Mouse (Mus musculus) forebrain, embryonic 13.5 days (tissue): ENCODE measurements at regions not wholly inside any gene's neighbourhood (a gene's known extent, or its start where the extent isn't known, plus 50 kb on each side); places are given as distances from the start of the nearest gene placed in this dataset.

ENCODE experiments used
- ATAC-seq: fragments of 200-750 bp; cut with Nextera tagmentation; 2 replicates; pipeline ENCODE4 v1.8.0; 2017
- H3K27ac ChIP-seq: fragments of 300-500 bp; sonication (generic); 2 replicates; pipeline ENCODE4 v1.5.1; 2015; ENCODE audit warnings: inconsistent platforms, mild to moderate bottlenecking, moderate library complexity
- H3K27me3 ChIP-seq: fragments of 300-500 bp; sonication (generic); 2 replicates; pipeline ENCODE4 v1.6.1; 2015; ENCODE audit warnings: mild to moderate bottlenecking, inconsistent platforms
- H3K36me3 ChIP-seq: fragments of 300-500 bp; sonication (generic); 2 replicates; pipeline ENCODE4 v1.6.1; 2015; ENCODE audit warnings: mild to moderate bottlenecking, inconsistent platforms; ENCODE audit not compliant: poor library complexity, severe bottlenecking
- H3K4me1 ChIP-seq: fragments of 300-500 bp; sonication (generic); 2 replicates; pipeline ENCODE4 v1.6.1; 2015; ENCODE audit warnings: inconsistent platforms
- H3K4me2 ChIP-seq: fragments of 300-500 bp; sonication (generic); 2 replicates; pipeline ENCODE4 v1.6.1; 2015; ENCODE audit warnings: inconsistent platforms, mild to moderate bottlenecking, moderate library complexity
- H3K4me3 ChIP-seq: fragments of 300-500 bp; sonication (generic); 2 replicates; pipeline ENCODE4 v1.5.1; 2015; ENCODE audit warnings: mild to moderate bottlenecking, inconsistent platforms
- H3K9ac ChIP-seq: fragments of 300-500 bp; sonication (generic); 2 replicates; pipeline ENCODE4 v1.6.1; 2015; ENCODE audit warnings: mild to moderate bottlenecking, inconsistent platforms
- H3K9me3 ChIP-seq: fragments of 300-500 bp; sonication (generic); replicated peaks from 2 replicates; pipeline ENCODE4 v1.6.1; 2016; ENCODE audit warnings: inconsistent platforms
- WGBS: fragments of 180-500 bp; shearing (Covaris S2); methylation state at CpG from one replicate; pipeline ENCODE4 v1.1.7; 2015; 5-methylcytosine and 5-hydroxymethylcytosine counted together

DNA sequence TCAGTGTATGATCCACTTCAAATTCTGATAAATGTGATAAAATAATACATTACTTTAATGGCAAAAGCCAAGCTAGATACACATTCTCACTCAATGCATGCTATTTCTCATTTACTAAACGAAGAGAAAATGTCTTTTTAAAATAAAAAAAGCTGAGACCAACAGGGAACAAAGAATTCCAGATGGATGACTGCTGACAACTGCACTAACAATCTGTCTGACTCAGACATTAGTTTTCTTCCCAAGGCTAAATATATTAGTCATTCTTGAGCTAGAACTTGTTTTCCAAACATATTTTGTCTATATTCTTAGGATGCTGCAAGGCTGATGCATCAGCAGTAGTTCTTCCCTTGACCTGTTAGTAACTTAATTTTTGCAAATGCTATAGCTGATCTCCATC lies 1008.2 kb downstream of the Sis start:
- Histone ChIP-seq H3K36me3 (no peaks in the 10 kb centered on the region), H3K4me1 (no peaks in the 10 kb centered on the region), H3K4me2 (no peak overlapping the region), H3K4me3 (no peak overlapping the region), H3K27ac (no peak overlapping the region), H3K9ac (no peak overlapping the region), H3K9me3 (no peaks in the 10 kb centered on the region), H3K27me3 (no peaks in the 10 kb centered on the region)
- ATAC-seq, result no peak
- WGBS, result 58% methylated on average over 1 of the region's 1 CpGs

- Histone ChIP-seq H3K27me3 (no peaks in the 10 kb centered on the region), H3K36me3 (no peaks in the 10 kb centered on the region), H3K27ac (no peak overlapping the region), H3K9ac (no peak overlapping the region), H3K4me3 (no peak overlapping the region), H3K4me1 (no peaks in the 10 kb centered on the region), H3K4me2 (no peak overlapping the region), H3K9me3 (no peaks in the 10 kb centered on the region)
- 57% methylated on average over 3 of the region's 3 CpGs for WGBS
- ATAC-seq, result peak; percentile 72
These were observed 1047.8 kb downstream of the Sis start for GRCm38 (mm10) chr3:71919865-71920264.

- H3K4me2 ChIP-seq, result no peak overlapping the region
- no peak overlapping the region for H3K27ac ChIP-seq
- no peak overlapping the region for H3K9ac ChIP-seq
- H3K4me1 ChIP-seq, result no peaks in the 10 kb centered on the region
- no peaks in the 10 kb centered on the region for H3K36me3 ChIP-seq
- no peaks in the 10 kb centered on the region for H3K27me3 ChIP-seq
- no peak for ATAC-seq
- WGBS, result 85% methylated on average over 2 of the region's 2 CpGs
- H3K4me3 ChIP-seq, result no peak overlapping the region
- no peaks in the 10 kb centered on the region for H3K9me3 ChIP-seq
These were observed 1053.9 kb downstream of the Sis start for GRCm38 (mm10) chr3:71913783-71914182.

DNA sequence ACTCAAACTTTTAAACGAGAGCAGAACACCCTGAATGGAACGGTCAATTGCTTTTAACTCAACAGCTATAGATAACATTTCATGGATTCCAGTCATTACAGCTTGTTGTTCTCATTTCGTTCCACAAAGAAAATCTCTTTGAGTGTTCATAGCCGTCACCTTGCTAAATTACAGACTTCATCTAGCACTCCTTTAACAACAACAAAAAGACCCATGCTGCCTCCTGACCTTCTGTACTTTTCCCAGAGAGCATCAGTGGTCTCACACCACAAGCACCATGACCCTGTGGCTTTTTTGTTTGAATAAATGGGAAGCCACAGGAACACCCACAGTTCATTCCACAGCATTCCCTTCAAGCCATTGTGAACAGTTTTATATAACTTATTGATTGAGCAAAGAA lies 1058.4 kb downstream of the Sis start:
- Histone ChIP-seq H3K9me3 (no peaks in the 10 kb centered on the region), H3K9ac (no peak overlapping the region), H3K4me1 (no peaks in the 10 kb centered on the region), H3K27me3 (no peaks in the 10 kb centered on the region), H3K4me2 (no peak overlapping the region), H3K36me3 (no peaks in the 10 kb centered on the region), H3K4me3 (no peak overlapping the region), H3K27ac (no peak overlapping the region)
- ATAC-seq, result no peak
- WGBS, result 25% methylated on average over 4 of the region's 4 CpGs

DNA sequence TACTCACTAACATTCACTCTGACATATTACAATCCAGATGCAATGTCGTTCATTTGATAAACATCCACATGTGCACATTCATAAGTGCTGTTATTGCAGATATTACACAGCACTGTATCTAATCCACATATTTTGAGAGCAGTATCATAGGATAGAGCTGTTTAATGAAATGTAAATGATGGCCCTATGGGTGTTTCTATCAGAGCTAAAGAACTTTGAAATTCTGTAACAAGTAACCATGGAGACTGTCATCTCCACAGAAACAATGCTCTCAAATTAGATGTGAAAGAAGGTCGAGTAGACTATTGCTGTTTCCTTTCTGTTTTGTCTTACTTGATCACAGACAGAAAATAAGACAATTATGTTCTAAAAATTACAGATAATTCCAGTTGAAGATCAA lies 1103.0 kb downstream of the Sis start:
- WGBS, result 48% methylated on average over 2 of the region's 2 CpGs
- no peak overlapping the region for H3K4me3 ChIP-seq
- no peaks in the 10 kb centered on the region for H3K36me3 ChIP-seq
- no peak overlapping the region for H3K9ac ChIP-seq
- H3K4me2 ChIP-seq, result no peak overlapping the region
- H3K27ac ChIP-seq, result no peak overlapping the region
- no peak for ATAC-seq
- H3K27me3 ChIP-seq, result no peaks in the 10 kb centered on the region
- H3K4me1 ChIP-seq, result no peaks in the 10 kb centered on the region
- H3K9me3 ChIP-seq, result no peaks in the 10 kb centered on the region

DNA sequence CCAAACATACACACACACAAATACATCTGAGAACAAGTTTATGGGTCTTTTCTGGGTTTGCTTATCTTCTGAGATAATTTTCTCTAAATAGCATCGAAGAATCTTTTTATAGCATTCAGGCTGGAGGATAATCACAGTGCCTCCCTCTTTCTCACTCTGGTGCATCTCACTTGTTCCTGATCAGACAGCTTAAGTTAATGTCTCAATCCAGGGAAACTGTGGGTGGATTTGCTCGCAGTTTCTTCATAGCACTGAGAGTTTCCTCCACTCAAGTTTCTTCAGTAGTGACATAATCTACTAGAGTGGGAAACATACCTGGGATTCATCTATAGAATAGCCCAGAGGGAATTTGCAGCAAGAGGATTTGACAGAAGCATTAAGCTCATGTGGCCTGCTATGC lies 1131.6 kb downstream of the Sis start:
- no peak for ATAC-seq
- no peaks in the 10 kb centered on the region for H3K9me3 ChIP-seq
- H3K4me2 ChIP-seq, result no peak overlapping the region
- 85% methylated on average over 2 of the region's 2 CpGs for WGBS
- H3K36me3 ChIP-seq, result no peaks in the 10 kb centered on the region
- no peak overlapping the region for H3K27ac ChIP-seq
- H3K27me3 ChIP-seq, result no peaks in the 10 kb centered on the region
- no peaks in the 10 kb centered on the region for H3K4me1 ChIP-seq
- H3K4me3 ChIP-seq, result no peak overlapping the region
- H3K9ac ChIP-seq, result no peak overlapping the region
